Mouse (Mus musculus) MEL (cell line): ENCODE results near the gene Synj1. TPM values are rescaled to one million over a fixed set of nuclear protein-coding genes. Genes with fewer than 3 reads are reported as not detected.

ENCODE experiments used
- DNase-seq: peaks from one replicate; pipeline ENCODE4 v3.0.0; 2011; ENCODE audit warnings: low read depth, low spot score
- H3K27ac ChIP-seq: 2 replicates; pipeline ENCODE4 v1.5.1; 2012; ENCODE audit warnings: low read depth, mild to moderate bottlenecking, control low read depth, low read length, moderate library complexity; ENCODE audit not compliant: control insufficient read depth
- H3K27me3 ChIP-seq, 2 experiments: fragments of 150-350 bp in 1 of 2; sonication (generic) in 1 of 2; 2 replicates each; pipeline ENCODE4 v1.6.1; 2012; ENCODE audit warnings: low read length in 2 of 2, mild to moderate bottlenecking in 2 of 2, improper control_type of control experiment in 1 of 2, moderate library complexity in 1 of 2; ENCODE audit not compliant: insufficient read depth in 2 of 2, control insufficient read depth in 1 of 2
- H3K36me3 ChIP-seq, 2 experiments: 2 replicates each; pipeline ENCODE4 v1.6.1; 2012 to 2014; ENCODE audit warnings: low read length in 2 of 2, improper control_type of control experiment in 1 of 2, inconsistent platforms in 1 of 2, mild to moderate bottlenecking in 1 of 2; ENCODE audit not compliant: insufficient read depth in 2 of 2, control insufficient read depth in 1 of 2
- H3K4me1 ChIP-seq, 2 experiments: fragments of 150-350 bp in 1 of 2; sonication (generic) in 1 of 2; 2 replicates each; pipeline ENCODE4 v1.6.1; 2012; ENCODE audit warnings: low read length in 2 of 2, improper control_type of control experiment in 1 of 2, mild to moderate bottlenecking in 1 of 2; ENCODE audit not compliant: insufficient read depth in 2 of 2, control insufficient read depth in 1 of 2
- H3K4me3 ChIP-seq, 2 experiments: fragments of 150-350 bp in 1 of 2; sonication (generic) in 1 of 2; 2 replicates each; pipeline ENCODE4 v1.5.1; 2012; ENCODE audit warnings: low read depth in 2 of 2, low read length in 2 of 2, mild to moderate bottlenecking in 2 of 2, moderate library complexity in 2 of 2, control low read depth in 1 of 2, improper control_type of control experiment in 1 of 2; ENCODE audit not compliant: control insufficient read depth in 1 of 2, insufficient read depth in 1 of 2
- H3K79me2 ChIP-seq: 2 replicates; pipeline ENCODE4 v1.6.1; 2012; ENCODE audit warnings: mild to moderate bottlenecking, low read length, moderate library complexity; ENCODE audit not compliant: control insufficient read depth, poor library complexity, insufficient read depth
- H3K9ac ChIP-seq: 2 replicates; pipeline ENCODE4 v1.6.1; 2012; ENCODE audit warnings: low read depth, mild to moderate bottlenecking, control low read depth, low read length, moderate library complexity; ENCODE audit not compliant: control insufficient read depth, poor library complexity, severe bottlenecking
- H3K9me3 ChIP-seq: fragments of 150-350 bp; sonication (generic); replicated peaks from 2 replicates; pipeline ENCODE4 v1.6.1; 2012; ENCODE audit warnings: mild to moderate bottlenecking, low read length, improper control_type of control experiment, moderate library complexity; ENCODE audit not compliant: insufficient read depth
- BHLHE40 ChIP-seq: IDR thresholded peaks from 2 replicates; pipeline ENCODE4 v1.6.1; 2012; ENCODE audit warnings: low read depth, mild to moderate bottlenecking, inconsistent platforms, low read length, improper control_type of control experiment, borderline replicate concordance
- CHD1 ChIP-seq: IDR thresholded peaks from 2 replicates; pipeline ENCODE4 v1.6.1; 2012; ENCODE audit warnings: low read depth, mild to moderate bottlenecking, inconsistent platforms, low read length, improper control_type of control experiment
- CHD2 ChIP-seq: IDR thresholded peaks from 2 replicates; pipeline ENCODE4 v1.6.1; 2011; ENCODE audit warnings: low read length, improper control_type of control experiment
- CTCF ChIP-seq, 3 experiments: IDR thresholded peaks in 2 of 3; conservative IDR thresholded peaks in 1 of 3; 2 replicates each; pipeline ENCODE4 v1.5.1; 2011 to 2012; ENCODE audit warnings: low read length in 3 of 3, low read depth in 2 of 3, mild to moderate bottlenecking in 2 of 3, improper control_type of control experiment in 1 of 3, inconsistent platforms in 1 of 3, mixed read lengths in 1 of 3, moderate library complexity in 1 of 3; ENCODE audit not compliant: control insufficient read depth in 1 of 3, insufficient read depth in 1 of 3, poor library complexity in 1 of 3, severe bottlenecking in 1 of 3
- E2F4 ChIP-seq: IDR thresholded peaks from 2 replicates; pipeline ENCODE4 v1.6.1; 2011; ENCODE audit warnings: low read depth, low read length, improper control_type of control experiment, borderline replicate concordance
- ELF1 ChIP-seq: IDR thresholded peaks from 2 replicates; pipeline ENCODE4 v1.6.1; 2014; ENCODE audit warnings: low read depth, mild to moderate bottlenecking, inconsistent platforms, low read length, improper control_type of control experiment, moderate library complexity
- EP300 ChIP-seq, 2 experiments: IDR thresholded peaks; 2 replicates each; pipeline ENCODE4 v1.6.1; 2011; ENCODE audit warnings: improper control_type of control experiment in 2 of 2, low read length in 2 of 2, low read depth in 1 of 2, mild to moderate bottlenecking in 1 of 2
- GABPA ChIP-seq: IDR thresholded peaks from 2 replicates; pipeline ENCODE4 v1.6.1; 2012; ENCODE audit warnings: low read depth, mild to moderate bottlenecking, inconsistent platforms, low read length, improper control_type of control experiment, moderate library complexity
- HCFC1 ChIP-seq: IDR thresholded peaks from 2 replicates; pipeline ENCODE4 v1.6.1; 2012; ENCODE audit warnings: low read depth, mild to moderate bottlenecking, inconsistent platforms, low read length, improper control_type of control experiment, moderate library complexity
- JUND ChIP-seq: IDR thresholded peaks from 2 replicates; pipeline ENCODE4 v1.6.1; 2011; ENCODE audit warnings: low read depth, mild to moderate bottlenecking, improper control_type of control experiment, low read length
- MAFK ChIP-seq: IDR thresholded peaks from 2 replicates; pipeline ENCODE4 v1.6.1; 2011; ENCODE audit warnings: low read depth, mild to moderate bottlenecking, low read length, improper control_type of control experiment, borderline replicate concordance
- MAX ChIP-seq: IDR thresholded peaks from 2 replicates; pipeline ENCODE4 v1.6.1; 2011; ENCODE audit warnings: low read length, improper control_type of control experiment
- MAZ ChIP-seq: IDR thresholded peaks from 2 replicates; pipeline ENCODE4 v1.6.1; 2012; ENCODE audit warnings: low read depth, mild to moderate bottlenecking, inconsistent platforms, low read length, improper control_type of control experiment
- MXI1 ChIP-seq: IDR thresholded peaks from 2 replicates; pipeline ENCODE4 v1.6.1; 2011; ENCODE audit warnings: mild to moderate bottlenecking, low read depth, low read length, improper control_type of control experiment
- MYC ChIP-seq: IDR thresholded peaks from 2 replicates; pipeline ENCODE4 v1.6.1; 2011; ENCODE audit warnings: low read depth, mild to moderate bottlenecking, low read length, improper control_type of control experiment, moderate library complexity
- NRF1 ChIP-seq: IDR thresholded peaks from 2 replicates; pipeline ENCODE4 v1.6.1; 2014; ENCODE audit warnings: low read depth, mild to moderate bottlenecking, inconsistent platforms, low read length, improper control_type of control experiment, moderate library complexity; ENCODE audit not compliant: poor library complexity, insufficient read depth, severe bottlenecking
- POLR2A ChIP-seq, 2 experiments: IDR thresholded peaks; 2 replicates each; pipeline ENCODE4 v1.6.1; 2011 to 2012; ENCODE audit warnings: low read length in 2 of 2, mild to moderate bottlenecking in 2 of 2, control low read depth in 1 of 2, improper control_type of control experiment in 1 of 2, low read depth in 1 of 2, moderate library complexity in 1 of 2; ENCODE audit not compliant: control insufficient read depth in 1 of 2, insufficient read depth in 1 of 2, poor library complexity in 1 of 2
- RCOR1 ChIP-seq: IDR thresholded peaks from 2 replicates; pipeline ENCODE4 v1.6.1; 2012; ENCODE audit warnings: low read depth, mild to moderate bottlenecking, inconsistent platforms, low read length, improper control_type of control experiment
- TBP ChIP-seq: IDR thresholded peaks from 2 replicates; pipeline ENCODE4 v1.8.0; 2011; ENCODE audit warnings: low read depth, low read length, improper control_type of control experiment
- TCF12 ChIP-seq: IDR thresholded peaks from 2 replicates; pipeline ENCODE4 v1.6.1; 2014; ENCODE audit warnings: low read depth, mild to moderate bottlenecking, inconsistent platforms, low read length, improper control_type of control experiment, moderate library complexity
- USF2 ChIP-seq, 2 experiments: IDR thresholded peaks; 2 replicates each; pipeline ENCODE4 v1.6.1; 2011 to 2012; ENCODE audit warnings: improper control_type of control experiment in 2 of 2, low read length in 2 of 2, borderline replicate concordance in 1 of 2, inconsistent platforms in 1 of 2, low read depth in 1 of 2, mild to moderate bottlenecking in 1 of 2; ENCODE audit not compliant: insufficient read depth in 1 of 2
- ZMIZ1 ChIP-seq: IDR thresholded peaks from 2 replicates; pipeline ENCODE4 v1.6.1; 2012; ENCODE audit warnings: low read depth, mild to moderate bottlenecking, inconsistent platforms, low read length, improper control_type of control experiment, moderate library complexity
- ZNF384 ChIP-seq: IDR thresholded peaks from 2 replicates; pipeline ENCODE4 v1.6.1; 2012; ENCODE audit warnings: low read depth, mild to moderate bottlenecking, inconsistent platforms, low read length, improper control_type of control experiment
- polyA plus RNA-seq, 2 experiments: library from polyadenylated mRNA; stranded (reverse) in 1 of 2; unstranded in 1 of 2; fragments of >175 nt in 1 of 2; fragments of >200 nt in 1 of 2; gene quantifications; 2 replicates each; pipeline versions ENCODE4 v1.2.1 to v1.2.4; 2012; ENCODE audit warnings: low replicate concordance in 2 of 2, low read depth in 1 of 2; ENCODE audit not compliant: insufficient read length in 2 of 2, insufficient read depth in 1 of 2, missing spikeins in 1 of 2
- total RNA-seq: library from RNA; depleted of rRNA; stranded (reverse); fragments of 300-350 nt; gene quantifications from 2 replicates; pipeline ENCODE4 v1.2.3, GENCODE M21; 2012

Gene Synj1
- total and polyA plus RNA-seq, 3 experiments, result 5.0 to 34.5 TPM; not detected in 1

DNA sequence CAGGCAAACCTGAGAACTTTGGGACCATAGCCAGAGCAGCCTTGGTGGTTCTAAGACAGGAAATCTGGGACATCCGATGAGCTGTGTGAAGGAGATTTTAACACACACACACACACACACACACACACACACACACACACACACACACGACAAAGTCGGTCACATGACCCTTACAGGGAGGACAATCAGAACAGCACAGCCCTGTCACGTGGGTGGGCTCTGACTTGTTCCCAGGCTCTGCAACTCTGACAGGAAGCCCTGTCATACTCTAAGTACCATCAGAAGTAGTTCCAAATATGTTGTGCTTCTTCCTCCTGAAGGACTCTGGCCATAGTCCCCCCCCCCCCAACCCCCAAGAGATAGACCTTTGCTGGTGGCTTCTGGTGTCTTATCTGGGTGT is 109.7 kb downstream of the Synj1 start:
- TF ChIP-seq HCFC1 (no peak), RCOR1 (no peak), POLR2A (IDR thresholded peaks at IDR 0.05; ENCODE audit: control insufficient read depth in 1 of 2, insufficient read depth in 1 of 2, low read depth in 1 of 2, low read length in 2 of 2, poor library complexity in 1 of 2) (no peak), CHD2 (no peak), MXI1 (no peak), MYC (no peak), CTCF (IDR thresholded peaks at IDR 0.05 in 2 of 3, conservative IDR thresholded peaks at IDR 0.05 in 1 of 3; ENCODE audit: control insufficient read depth in 1 of 3, insufficient read depth in 1 of 3, low read depth in 2 of 3, low read length in 3 of 3, poor library complexity in 1 of 3, severe bottlenecking in 1 of 3) (no peak), MAX (no peak), MAFK (no peak), CHD1 (no peak), EP300 (IDR thresholded peaks at IDR 0.05; ENCODE audit: low read depth in 1 of 2, low read length in 2 of 2) (no peak), GABPA (no peak)
- TF ChIP-seq, all 39 proteins: peak for 0
- H3K36me3 ChIP-seq, result no peaks in the 10 kb centered on the region
- H3K27me3 ChIP-seq, result no peaks in the 10 kb centered on the region; a peak in 1 of 4 replicates
- H3K4me3 ChIP-seq, result no peak overlapping the region
- H3K27ac ChIP-seq, result no peak overlapping the region
- DNase-seq, result no peak
- H3K79me2 ChIP-seq, result no peaks in the 10 kb centered on the region
- no peaks in the 10 kb centered on the region for H3K4me1 ChIP-seq
- H3K9me3 ChIP-seq, result no peaks in the 10 kb centered on the region
- H3K9ac ChIP-seq, result no peak overlapping the region

DNA sequence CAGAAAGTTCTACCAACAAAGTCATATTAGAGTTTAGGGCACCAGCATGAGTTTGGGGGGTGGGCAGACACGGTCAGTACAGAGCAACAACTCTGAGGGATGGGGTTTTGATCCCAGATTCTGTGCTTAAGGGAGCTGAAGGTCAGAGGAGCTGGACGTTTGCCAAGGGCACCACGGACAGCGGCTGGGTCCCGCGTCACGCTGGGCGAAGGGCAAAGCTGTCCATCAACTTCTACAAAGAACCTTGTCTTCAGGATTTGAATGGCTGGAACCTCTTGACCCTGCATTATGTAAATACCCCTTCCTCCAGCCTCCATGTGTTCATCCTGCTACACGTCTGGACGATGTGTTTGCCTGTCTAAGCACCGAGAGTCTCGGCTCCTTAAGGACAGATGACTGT is 111.6 kb downstream of the Synj1 start:
- H3K27me3 ChIP-seq, result no peaks in the 10 kb centered on the region; a peak in 1 of 4 replicates
- no peak overlapping the region for H3K4me3 ChIP-seq
- H3K9ac ChIP-seq, result no peak overlapping the region
- no peak overlapping the region for H3K27ac ChIP-seq
- H3K79me2 ChIP-seq, result no peaks in the 10 kb centered on the region
- no peaks in the 10 kb centered on the region for H3K4me1 ChIP-seq
- no peaks in the 10 kb centered on the region for H3K36me3 ChIP-seq
- TF ChIP-seq CTCF (IDR thresholded peaks at IDR 0.05 in 2 of 3, conservative IDR thresholded peaks at IDR 0.05 in 1 of 3; ENCODE audit: control insufficient read depth in 1 of 3, insufficient read depth in 1 of 3, low read depth in 2 of 3, low read length in 3 of 3, poor library complexity in 1 of 3, severe bottlenecking in 1 of 3), result no peak
- no peak for TF ChIP-seq POLR2A (IDR thresholded peaks at IDR 0.05; ENCODE audit: control insufficient read depth in 1 of 2, insufficient read depth in 1 of 2, low read depth in 1 of 2, low read length in 2 of 2, poor library complexity in 1 of 2)
- no peak for TF ChIP-seq TBP
- no peak for TF ChIP-seq CHD1
- no peak for TF ChIP-seq TCF12
- TF ChIP-seq E2F4, result no peak
- DNase-seq, result no peak
- no peaks in the 10 kb centered on the region for H3K9me3 ChIP-seq

DNA sequence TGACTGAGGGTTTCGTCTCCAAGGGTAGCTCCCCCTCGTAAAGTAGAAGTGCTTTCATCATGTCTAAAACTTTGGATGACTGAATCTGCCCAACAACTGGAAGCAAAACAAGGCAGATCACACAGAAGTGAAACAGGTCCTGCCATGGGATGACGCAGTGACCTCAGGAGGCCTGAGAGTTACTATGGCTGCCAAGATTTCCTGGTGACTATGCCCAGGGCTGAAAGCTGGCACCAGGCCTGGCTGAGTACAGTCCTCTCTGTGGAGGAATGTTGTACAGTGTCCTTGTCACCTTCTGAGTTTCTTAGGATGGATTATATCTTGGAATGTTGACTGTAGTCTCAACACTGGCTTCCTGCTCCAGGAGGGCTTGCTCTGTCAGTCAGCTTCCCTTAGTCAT is 113.5 kb downstream of the Synj1 start:
- no peaks in the 10 kb centered on the region for H3K36me3 ChIP-seq

More for the DNA sequence above, 113.5 kb downstream of the Synj1 start:
- no peaks in the 10 kb centered on the region for H3K4me1 ChIP-seq
- no peaks in the 10 kb centered on the region for H3K9me3 ChIP-seq
- H3K27me3 ChIP-seq, result no peaks in the 10 kb centered on the region; a peak in 1 of 4 replicates
- DNase-seq, result no peak
- TF ChIP-seq NRF1, result no peak
- no peak for TF ChIP-seq E2F4
- TF ChIP-seq CTCF (IDR thresholded peaks at IDR 0.05 in 2 of 3, conservative IDR thresholded peaks at IDR 0.05 in 1 of 3; ENCODE audit: control insufficient read depth in 1 of 3, insufficient read depth in 1 of 3, low read depth in 2 of 3, low read length in 3 of 3, poor library complexity in 1 of 3, severe bottlenecking in 1 of 3), result no peak
- no peak for TF ChIP-seq MAX
- TF ChIP-seq TBP, result no peak
- no peak for TF ChIP-seq ZMIZ1
- TF ChIP-seq BHLHE40, result no peak
- no peak for TF ChIP-seq MAFK
- no peak for TF ChIP-seq MXI1
- no peak for TF ChIP-seq MAZ
- TF ChIP-seq ELF1, result no peak
- TF ChIP-seq CHD1, result no peak
- TF ChIP-seq MYC, result no peak
- TF ChIP-seq GABPA, result no peak
- TF ChIP-seq CHD2, result no peak
- no peak for TF ChIP-seq ZNF384
- TF ChIP-seq USF2 (IDR thresholded peaks at IDR 0.05; ENCODE audit: borderline replicate concordance in 1 of 2, insufficient read depth in 1 of 2, low read depth in 1 of 2, low read length in 2 of 2), result no peak
- no peak for TF ChIP-seq JUND
- TF ChIP-seq, all 39 proteins: peak for 0
- no peak overlapping the region for H3K4me3 ChIP-seq
- no peak overlapping the region for H3K9ac ChIP-seq
- no peak overlapping the region for H3K27ac ChIP-seq
- H3K79me2 ChIP-seq, result no peaks in the 10 kb centered on the region
